Mouse (Mus musculus): ENCODE measurements at regions not wholly inside any gene's neighbourhood (a gene's known extent, or its start where the extent isn't known, plus 50 kb on each side); places are given as distances from the start of the nearest gene placed in this dataset.

GRCm38 (mm10) chr4:95250083-95250482 lies 198.1 kb upstream of the Jun start:
- no peak for TF ChIP-seq POLR2A (IDR thresholded peaks at IDR 0.05; ENCODE audit: insufficient read depth, low read depth, low read length)
- TF ChIP-seq CTCF (IDR thresholded peaks at IDR 0.05; ENCODE audit: insufficient read depth, low read depth, low read length) = no peak

All from olfactory bulb, adult 2 months (tissue).